Mouse (Mus musculus) left cerebral cortex, adult 2 months (tissue): ENCODE results near the gene Rbm44. TPM values are rescaled to one million over a fixed set of nuclear protein-coding genes. Genes with fewer than 3 reads are reported as not detected.
A peak's percentile ranks its signal among the peaks of the same experiment; 100 is the strongest.

Source experiments
- DNase-seq, 2 experiments: peaks; one replicate each; pipeline ENCODE4 v3.0.0; 2021 to 2022; ENCODE audit warnings: low spot score in 2 of 2, mixed read lengths in 1 of 2; ENCODE audit errors: extremely low spot score in 1 of 2
- H3K27ac ChIP-seq: fragments of 200-600 bp; 2 replicates; pipeline ENCODE4 v1.8.1; 2022
- H3K4me3 ChIP-seq: fragments of 200-600 bp; 2 replicates; pipeline ENCODE4 v1.8.1; 2022
- CTCF ChIP-seq: fragments of 200-600 bp; IDR thresholded peaks from 2 replicates; pipeline ENCODE4 v1.8.1; 2022; ENCODE audit warnings: antibody characterized with exemption, mild to moderate bottlenecking, moderate library complexity
- intact Hi-C: fragments of 180-260 bp; cut with DNase I; formaldehyde crosslinking; loops from one replicate; pipeline ENCODE4 v1.15.1; 2025
- total RNA-seq, 2 experiments: library from RNA; stranded (reverse); gene quantifications; 2 replicates each; pipeline ENCODE4 v1.2.3; 2021

Gene Rbm44
- total RNA-seq, 2 experiments from 2014 or later, result not detected

DNA sequence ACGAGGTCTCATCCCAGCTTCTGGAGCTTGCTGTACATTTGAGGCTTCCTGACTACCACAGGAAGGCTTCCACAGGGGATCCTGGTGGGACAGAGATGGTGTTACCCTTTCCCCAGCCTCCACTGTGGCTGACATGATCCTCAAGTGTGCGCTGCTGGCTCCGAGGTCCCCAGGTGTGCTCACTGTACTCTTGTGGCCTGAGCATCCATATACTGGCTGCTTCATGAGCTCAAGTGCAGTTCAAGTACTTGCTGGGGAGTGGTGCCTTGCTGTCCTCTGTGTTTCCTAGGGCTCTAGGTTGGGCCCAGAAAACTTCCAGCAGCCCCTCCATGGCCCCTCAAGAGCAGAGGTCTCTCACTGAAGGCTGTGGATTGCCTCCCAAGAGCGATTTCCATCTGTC lies 48.8 kb downstream of the Rbm44 start:
- H3K4me3 ChIP-seq, result no peak overlapping the region
- H3K27ac ChIP-seq, result peak overlapping the region; percentile 51; the same call in 1 of the 2 replicates
- no peak for TF ChIP-seq CTCF
- DNase-seq, result no peak
- intact Hi-C loops, result no loop called here

DNA sequence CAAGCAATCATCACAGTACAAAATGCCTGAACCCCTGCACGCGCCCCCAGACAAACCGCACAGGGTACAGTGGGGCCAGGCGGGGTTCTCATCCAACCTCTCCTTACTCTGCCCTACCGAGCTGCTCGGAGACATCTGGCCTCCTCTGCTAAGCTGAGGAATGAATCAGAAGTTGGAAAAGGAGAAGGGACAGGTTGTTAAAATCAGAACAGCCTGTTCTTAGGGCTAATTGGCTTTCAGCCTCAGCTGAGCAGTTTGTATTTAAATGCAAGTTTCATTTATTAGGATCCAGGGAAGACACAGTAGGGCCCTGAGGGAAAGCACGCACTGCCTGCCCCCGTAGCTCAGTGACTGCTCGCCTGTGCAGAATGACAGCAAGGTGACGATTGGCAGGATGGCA lies 54.9 kb downstream of the Rbm44 start:
- DNase-seq, result no peak
- TF ChIP-seq CTCF, result no peak
- intact Hi-C loops, result loop anchor here (10.0 kb wide), 1 partner anchor 255 kb away; the partner anchor contains the start of gene Per2
- no peak overlapping the region for H3K4me3 ChIP-seq
- peak overlapping the region; percentile 53 for H3K27ac ChIP-seq

DNA sequence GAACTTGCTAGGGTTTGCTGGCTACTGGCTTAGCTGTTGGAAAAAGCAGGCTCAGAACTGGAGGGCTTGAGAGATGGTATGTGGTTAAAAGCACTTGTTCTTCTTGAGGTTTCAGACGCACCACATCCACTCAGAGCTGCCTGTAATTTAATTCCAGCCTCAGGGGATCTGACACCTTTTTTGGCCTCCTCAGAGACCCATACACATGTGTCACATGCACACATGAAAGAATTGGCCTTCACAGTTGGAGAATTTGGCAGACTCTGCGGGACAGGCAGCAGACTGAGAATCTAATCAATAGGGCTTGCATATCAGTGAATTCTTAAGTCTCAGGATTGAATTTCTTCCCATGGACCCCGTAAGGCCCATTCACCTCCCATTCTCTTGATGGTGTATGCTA lies 56.2 kb downstream of the Rbm44 start:
- TF ChIP-seq CTCF, result no peak
- Histone ChIP-seq H3K27ac (no peak overlapping the region), H3K4me3 (no peak overlapping the region)
- DNase-seq, result no peak
- intact Hi-C loops, result loop anchor here (10.0 kb wide), 1 partner anchor 254 kb away; the partner anchor contains the start of gene Per2

DNA sequence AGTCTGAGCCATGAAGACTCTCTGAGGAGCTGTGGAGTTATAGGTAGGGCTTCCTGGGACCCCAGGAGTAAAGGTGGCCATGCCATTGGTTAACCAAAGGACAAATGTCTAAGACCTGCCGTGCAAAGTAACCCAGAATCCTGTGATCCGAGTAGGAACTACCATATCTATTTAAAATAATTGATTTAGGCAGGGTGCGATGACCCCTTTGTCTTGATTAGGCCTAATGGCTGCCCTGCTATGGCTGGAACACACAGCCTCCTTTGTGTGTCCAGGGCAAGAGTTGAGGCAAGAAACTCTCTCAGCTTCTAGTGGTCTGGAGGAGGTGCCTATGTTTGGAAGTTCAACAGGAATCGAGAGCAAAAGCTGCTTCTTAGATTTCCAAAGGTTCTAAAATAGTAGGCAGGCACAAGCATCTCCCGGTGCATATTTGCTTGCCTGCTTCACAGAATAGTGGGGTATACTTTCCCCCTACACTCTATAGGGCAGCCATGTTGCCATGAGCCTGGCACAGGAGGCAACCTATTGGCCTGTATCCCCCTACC lies 59.4 kb downstream of the Rbm44 start:
- Histone ChIP-seq H3K27ac (peak overlapping the region; percentile 95), H3K4me3 (no peak overlapping the region)
- intact Hi-C loops, result loop anchor here (2.0 to 10.0 kb wide), 2 partner anchors 15 to 251 kb away; partner anchors contain the start of gene Per2
- TF ChIP-seq CTCF, result no peak
- DNase-seq, result no peak

DNA sequence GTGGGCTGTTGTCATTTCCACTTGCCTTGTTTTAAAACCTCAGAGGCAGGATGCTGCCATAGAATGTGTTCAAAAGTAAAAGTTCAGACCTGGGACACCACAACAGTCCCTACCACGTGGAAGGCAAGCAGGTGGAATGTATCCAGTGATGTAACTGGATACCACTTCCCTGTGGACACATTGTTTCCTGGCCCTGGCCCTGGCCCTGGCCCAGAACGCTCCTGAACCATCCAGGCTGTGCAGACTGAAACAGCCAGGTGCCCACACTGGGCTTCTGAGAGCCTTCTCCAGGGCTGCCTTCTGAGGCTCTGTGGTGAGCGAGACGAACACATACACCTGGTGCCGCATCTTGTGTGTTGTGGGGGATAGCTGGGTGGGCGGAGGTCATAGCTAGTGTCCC lies 60.8 kb downstream of the Rbm44 start:
- H3K27ac ChIP-seq, result peak overlapping the region; percentile 95
- DNase-seq, result no peak
- TF ChIP-seq CTCF, result no peak
- no peak overlapping the region for H3K4me3 ChIP-seq
- intact Hi-C loops, result loop anchor here (2.0 to 10.0 kb wide), 2 partner anchors 17 to 249 kb away; partner anchors contain the start of gene Per2

DNA sequence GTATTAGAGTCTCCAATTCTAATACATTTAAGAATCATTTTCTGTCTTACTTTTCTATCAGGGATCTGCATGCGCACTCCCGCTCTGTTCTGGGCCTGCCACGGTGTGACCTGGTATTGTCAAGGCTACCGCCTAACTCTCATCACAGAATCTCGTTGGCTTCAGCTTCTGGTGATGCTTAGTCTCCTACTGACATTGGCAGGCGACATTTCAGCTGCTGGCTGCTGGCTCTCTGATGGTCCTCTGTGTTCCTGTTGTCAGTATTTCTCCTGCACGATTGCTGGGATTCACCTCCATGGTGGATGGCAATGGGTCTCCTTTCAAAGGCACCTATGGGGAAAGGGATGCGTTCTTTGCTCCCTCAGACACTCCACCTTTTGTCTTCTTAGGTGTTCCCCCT lies 61.4 kb downstream of the Rbm44 start:
- intact Hi-C loops, result loop anchor here (10.0 kb wide), 1 partner anchor 248 kb away; the partner anchor contains the start of gene Per2
- no peak for TF ChIP-seq CTCF
- Histone ChIP-seq H3K27ac (peak overlapping the region; percentile 95), H3K4me3 (no peak overlapping the region)
- DNase-seq, result no peak

DNA sequence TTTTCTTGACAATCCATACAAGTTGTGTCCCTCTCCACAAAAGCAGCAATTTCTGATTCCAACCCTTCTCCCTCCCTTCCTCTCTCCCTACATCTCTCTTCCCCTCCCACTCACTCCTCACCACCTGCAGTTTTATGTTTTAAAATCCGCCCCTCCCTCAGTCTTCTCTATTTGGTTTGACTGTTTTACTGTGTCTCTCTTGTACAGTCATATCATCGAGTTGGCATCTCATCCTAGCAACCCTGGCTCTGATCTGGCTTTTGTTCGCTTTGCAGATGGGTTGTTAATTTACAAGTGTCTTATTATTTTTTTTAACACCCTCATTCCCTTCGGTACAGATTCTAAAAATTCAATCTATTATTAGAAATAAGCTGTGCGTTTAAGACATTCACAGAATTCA lies 62.0 kb downstream of the Rbm44 start:
- Histone ChIP-seq H3K4me3 (no peak overlapping the region), H3K27ac (peak overlapping the region; percentile 95)
- TF ChIP-seq CTCF, result no peak
- DNase-seq, result no peak
- intact Hi-C loops, result loop anchor here (10.0 kb wide), 1 partner anchor 248 kb away; the partner anchor contains the start of gene Per2

DNA sequence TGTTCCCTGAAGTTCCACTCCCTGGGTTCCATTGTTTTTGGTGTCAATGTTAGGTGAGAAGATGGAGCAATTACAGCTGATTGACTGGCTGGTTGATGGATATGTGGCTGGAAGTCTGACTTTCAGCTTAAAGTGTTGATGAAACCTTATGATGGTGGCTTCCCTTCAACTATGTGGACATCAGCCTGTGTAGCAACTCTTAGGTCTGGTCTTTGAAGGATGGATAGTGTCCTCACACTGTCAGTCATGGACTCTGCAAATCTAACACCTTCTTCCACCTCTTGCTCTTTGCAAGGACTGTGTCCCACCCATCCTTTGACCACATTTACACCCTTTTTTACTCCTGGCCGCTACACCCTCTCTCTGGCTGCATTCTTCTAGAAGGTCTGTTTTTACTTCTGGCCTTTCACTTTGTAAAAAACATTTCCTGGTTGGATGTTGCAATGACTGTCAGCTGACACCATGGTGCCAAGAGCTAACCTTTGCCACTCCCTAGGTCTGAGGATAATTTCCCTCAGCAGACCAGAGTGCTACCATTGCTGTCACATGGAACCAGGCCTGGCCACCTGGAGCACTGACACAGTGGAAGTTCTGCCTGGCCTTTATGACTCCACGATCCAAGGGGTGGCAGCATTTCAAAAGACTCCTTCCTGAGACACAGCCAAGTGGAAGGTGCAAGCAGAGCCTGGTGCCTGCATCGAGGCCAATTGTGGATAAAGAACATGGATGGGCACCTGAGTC lies 62.6 kb downstream of the Rbm44 start:
- Histone ChIP-seq H3K27ac (peak overlapping the region; percentile 95), H3K4me3 (no peak overlapping the region)
- no peak for DNase-seq
- intact Hi-C loops, result loop anchor here (10.0 kb wide), 1 partner anchor 247 kb away; the partner anchor contains the start of gene Per2
- no peak for TF ChIP-seq CTCF

DNA sequence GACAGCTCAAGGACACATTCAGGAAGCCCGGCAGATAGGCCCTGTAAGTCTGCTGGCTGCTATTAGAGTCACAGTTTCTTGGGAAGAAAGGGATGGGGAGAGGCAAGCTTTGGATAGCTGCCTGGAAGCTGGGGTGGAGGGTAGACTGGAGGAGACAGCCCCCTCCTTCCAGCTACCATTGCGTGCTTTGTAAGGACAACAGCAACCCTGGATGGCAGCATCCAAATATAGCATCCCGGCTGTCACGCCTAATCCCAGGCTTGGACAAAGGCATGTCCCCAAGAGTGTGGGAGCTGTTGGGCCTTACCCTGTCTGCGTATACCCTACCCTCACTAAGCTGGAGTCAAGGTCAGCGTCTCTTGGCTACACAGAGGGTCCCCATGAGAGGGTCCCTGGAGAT lies 64.5 kb downstream of the Rbm44 start:
- H3K4me3 ChIP-seq, result no peak overlapping the region
- TF ChIP-seq CTCF, result no peak
- DNase-seq, result peak; percentile 48 to 56
- H3K27ac ChIP-seq, result peak overlapping the region; percentile 95
- intact Hi-C loops, result loop anchor here (10.0 kb wide), 1 partner anchor 245 kb away; the partner anchor contains the start of gene Per2

DNA sequence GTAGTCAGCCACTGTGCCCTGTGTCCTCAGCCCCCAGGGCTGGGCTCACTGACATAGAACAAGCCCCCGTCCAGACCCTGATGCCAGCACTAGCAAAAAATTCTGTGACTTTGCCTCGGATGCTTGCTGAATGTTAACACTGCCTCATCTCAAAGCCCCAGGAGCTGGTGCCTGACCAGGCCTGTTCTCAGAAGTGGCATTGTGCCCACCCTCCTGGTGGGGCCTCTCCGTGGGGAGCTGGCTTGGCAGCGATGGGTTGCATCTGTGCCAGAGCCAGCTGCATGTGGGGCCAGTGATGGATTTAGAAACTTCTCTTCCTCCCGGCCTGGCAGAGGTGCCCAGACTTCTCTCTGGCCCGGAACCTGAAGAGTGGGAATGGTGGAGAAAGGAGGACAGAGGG lies 64.9 kb downstream of the Rbm44 start:
- intact Hi-C loops, result loop anchor here (10.0 kb wide), 2 partner anchors 235 to 245 kb away; partner anchors contain the start of gene Per2
- no peak for TF ChIP-seq CTCF
- peak; percentile 85 to 88 for DNase-seq
- Histone ChIP-seq H3K27ac (peak overlapping the region; percentile 95), H3K4me3 (no peak overlapping the region)

DNA sequence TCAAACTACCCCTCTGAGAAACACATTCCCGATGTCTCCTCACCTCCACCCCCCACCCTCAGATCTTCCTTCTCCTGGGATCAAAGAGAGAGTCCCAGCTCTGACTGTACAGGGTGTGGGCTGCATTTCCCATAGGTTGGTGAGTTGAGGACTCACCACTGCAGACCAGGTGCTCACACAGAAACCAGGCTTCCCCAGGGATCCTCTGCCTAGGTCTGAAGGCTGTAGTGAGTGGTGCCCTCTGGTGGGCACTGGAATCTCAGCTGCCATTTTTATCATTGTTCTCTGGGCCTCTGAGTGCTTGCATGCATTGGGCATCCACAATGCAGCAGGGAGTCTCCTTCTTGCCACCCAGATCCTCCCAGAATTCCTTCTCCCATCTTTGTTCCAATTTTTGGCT lies 66.2 kb downstream of the Rbm44 start:
- peak; percentile 75 for TF ChIP-seq CTCF
- Histone ChIP-seq H3K4me3 (no peak overlapping the region), H3K27ac (peak overlapping the region; percentile 95)
- intact Hi-C loops, result loop anchor here (1.0 to 10.0 kb wide), 2 partner anchors 32 to 236 kb away; partner anchors contain the start of gene Ramp1
- peak; percentile 70 to 75 for DNase-seq

DNA sequence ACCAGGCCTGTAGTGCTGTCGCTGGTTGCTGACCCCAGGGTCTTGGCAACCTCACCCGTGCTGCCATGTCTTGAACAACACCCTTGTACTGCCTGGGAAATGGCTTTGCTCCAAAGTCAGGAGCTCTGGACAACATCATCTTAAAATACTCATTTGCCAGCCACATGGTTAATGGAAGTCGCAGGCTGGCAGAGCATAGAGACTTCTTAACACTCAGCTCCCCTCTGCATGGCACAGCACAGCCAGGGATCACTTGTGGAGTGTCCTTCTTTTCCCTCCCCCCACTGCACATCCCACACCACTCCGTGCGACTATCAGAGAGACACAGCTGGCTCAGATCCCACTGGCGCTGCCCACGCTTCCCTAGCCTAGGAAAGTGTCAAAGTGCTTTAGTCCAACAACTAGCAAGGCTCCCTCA lies 66.7 kb downstream of the Rbm44 start:
- no peak for TF ChIP-seq CTCF
- intact Hi-C loops, result loop anchor here (1.0 to 10.0 kb wide), 2 partner anchors 32 to 237 kb away; partner anchors contain the start of gene Ramp1
- H3K4me3 ChIP-seq, result no peak overlapping the region
- peak overlapping the region; percentile 66 for H3K27ac ChIP-seq
- no peak for DNase-seq
